Mouse (Mus musculus): Measurements from ENCODE around the gene Dnmt3b. TPM values are rescaled to one million over a fixed set of nuclear protein-coding genes. Genes with fewer than 3 reads are reported as not detected.

Dnmt3b gene
- total and polyA plus RNA-seq, 3 experiments = 5.3 to 9.4 (median 8.4) TPM

- no peak overlapping the region for H3K4me2 ChIP-seq (ENCODE audit: insufficient read depth, low read depth, poor library complexity, severe bottlenecking)
These were observed 61.6 kb downstream of the Dnmt3b start for GRCm38 (mm10) chr2:153710701-153711330.

GRCm38 (mm10) chr2:153712646-153713091 lies 63.4 kb downstream of the Dnmt3b start:
- no peaks in the 10 kb centered on the region for H3K9me3 ChIP-seq (replicated peaks; ENCODE audit: low read length)
- peaks cover 4 to 20% of the 10 kb centered on the region in 2 experiments; a peak in 3 of 4 replicates for H3K4me1 ChIP-seq (ENCODE audit: control insufficient read depth in 1 of 2, insufficient read depth in 2 of 2)
- H3K27ac ChIP-seq (ENCODE audit: insufficient read depth, low read depth) = no peak overlapping the region
- no peak overlapping the region for H3K4me3 ChIP-seq (replicated peaks in 1 of 3; ENCODE audit: low read depth in 2 of 3, low read length in 2 of 3, poor library complexity in 1 of 3)
- H3K4me2 ChIP-seq (ENCODE audit: insufficient read depth, low read depth, poor library complexity, severe bottlenecking) = no peak overlapping the region
- no peaks in the 10 kb centered on the region for H3K36me3 ChIP-seq (replicated peaks in 1 of 2; ENCODE audit: control insufficient read depth in 1 of 2, insufficient read depth in 1 of 2, low read length in 1 of 2)
- in situ Hi-C loops (cut with MboI; ENCODE audit: low pct_ligation_motif_present, low pct_unique_long_range_greater_than_20kb, low sequenced_read_pairs) = loop anchor here (5.0 kb wide), 1 partner anchor 80 kb away; no protein-coding TSS in a partner anchor
- peaks cover 5% of the 10 kb centered on the region for H3K27me3 ChIP-seq (replicated peaks)
- peak; percentile 15 for DNase-seq (ENCODE audit: extremely low read depth)
- dilution Hi-C loops (cut with MboI; ENCODE audit: extremely low pct_ligation_motif_present, extremely low pct_unique_long_range_greater_than_20kb, low sequenced_read_pairs) = no loop called here
- no peak overlapping the region for H3K9ac ChIP-seq (ENCODE audit: insufficient read depth, low read depth)
- TF ChIP-seq CHD1 (IDR thresholded peaks at IDR 0.05; ENCODE audit: low read depth, low read length) (no peak), USF1 (IDR thresholded peaks at IDR 0.05; ENCODE audit: low read depth, low read length) (no peak), E2F4 (IDR thresholded peaks at IDR 0.05; ENCODE audit: insufficient replicate concordance, low read depth, low read length) (no peak), IRF4 (IDR thresholded peaks at IDR 0.05; ENCODE audit: low read depth, low read length) (no peak), MEF2A (IDR thresholded peaks at IDR 0.05; ENCODE audit: borderline replicate concordance, low read depth, low read length) (no peak), UBTF (IDR thresholded peaks at IDR 0.05; ENCODE audit: low read depth, low read length) (no peak), NELFE (IDR thresholded peaks at IDR 0.05; ENCODE audit: low read depth, low read length) (no peak), HCFC1 (IDR thresholded peaks at IDR 0.05; ENCODE audit: low read depth, low read length) (no peak), ETS1 (conservative IDR thresholded peaks at IDR 0.05; ENCODE audit: low read depth, low read length) (no peak), BHLHE40 (IDR thresholded peaks at IDR 0.05; ENCODE audit: low read depth, low read length) (no peak), JUN (IDR thresholded peaks at IDR 0.05; ENCODE audit: insufficient read depth, low read depth, low read length) (no peak), ZKSCAN1 (IDR thresholded peaks at IDR 0.05; ENCODE audit: borderline replicate concordance, low read depth, low read length) (no peak)
- no peaks in the 10 kb centered on the region for H3K79me2 ChIP-seq (replicated peaks; ENCODE audit: control insufficient read depth, extremely low read depth, insufficient read depth, poor library complexity, severe bottlenecking)

More at GRCm38 (mm10) chr2:153710701-153711330, 61.6 kb downstream of the Dnmt3b start:
- in situ Hi-C loops (cut with MboI; ENCODE audit: low pct_ligation_motif_present, low pct_unique_long_range_greater_than_20kb, low sequenced_read_pairs) (loop anchor here (5.0 kb wide), 1 partner anchor 81 kb away; no protein-coding TSS in a partner anchor), dilution Hi-C loops (cut with MboI; ENCODE audit: extremely low pct_ligation_motif_present, extremely low pct_unique_long_range_greater_than_20kb, low sequenced_read_pairs) (no loop called here)
- Histone ChIP-seq H3K27ac (ENCODE audit: insufficient read depth, low read depth) (no peak overlapping the region), H3K4me3 (replicated peaks in 1 of 3; ENCODE audit: low read depth in 2 of 3, low read length in 2 of 3, poor library complexity in 1 of 3) (no peak overlapping the region), H3K27me3 (replicated peaks) (peaks cover 6% of the 10 kb centered on the region), H3K79me2 (replicated peaks; ENCODE audit: control insufficient read depth, extremely low read depth, insufficient read depth, poor library complexity, severe bottlenecking) (no peaks in the 10 kb centered on the region), H3K36me3 (replicated peaks in 1 of 2; ENCODE audit: control insufficient read depth in 1 of 2, insufficient read depth in 1 of 2, low read length in 1 of 2) (no peaks in the 10 kb centered on the region), H3K4me1 (ENCODE audit: control insufficient read depth in 1 of 2, insufficient read depth in 2 of 2) (peaks cover 4 to 20% of the 10 kb centered on the region in 2 experiments; a peak in 3 of 4 replicates), H3K9me3 (replicated peaks; ENCODE audit: low read length) (peaks cover 4% of the 10 kb centered on the region), H3K9ac (ENCODE audit: insufficient read depth, low read depth) (no peak overlapping the region)
- TF ChIP-seq RAD21 (IDR thresholded peaks at IDR 0.05; ENCODE audit: low read depth, low read length) = peak; percentile 76
- TF ChIP-seq CTCF (conservative IDR thresholded peaks at IDR 0.05 in 1 of 2, IDR thresholded peaks at IDR 0.05 in 1 of 2; ENCODE audit: low read depth in 2 of 2, low read length in 2 of 2) = peak; percentile 55 to 86
- TF ChIP-seq MXI1 (IDR thresholded peaks at IDR 0.05; ENCODE audit: low read depth, low read length) = no peak
- TF ChIP-seq MEF2A (IDR thresholded peaks at IDR 0.05; ENCODE audit: borderline replicate concordance, low read depth, low read length) = no peak
- 0 out of 2 replicates have a peak, but pooled peaks have one; percentile 9 for TF ChIP-seq ZC3H11A (IDR thresholded peaks at IDR 0.05; ENCODE audit: low read depth, low read length)
- TF ChIP-seq SMC3 (IDR thresholded peaks at IDR 0.05; ENCODE audit: low read depth, low read length) = peak; percentile 92
- peak; percentile 81; the same call in 1 of the 2 replicates for TF ChIP-seq MAZ (IDR thresholded peaks at IDR 0.05; ENCODE audit: low read depth, low read length)
- TF ChIP-seq ZNF384 (IDR thresholded peaks at IDR 0.05; ENCODE audit: low read depth, low read length) = no peak
- peak; percentile 47 for DNase-seq (ENCODE audit: extremely low read depth)
